Mouse (Mus musculus): ENCODE measurements at regions not wholly inside any gene's neighbourhood (a gene's known extent, or its start where the extent isn't known, plus 50 kb on each side); places are given as distances from the start of the nearest gene placed in this dataset.

- no peak for DNase-seq (ENCODE audit: extremely low read depth, low read depth)
Measured at GRCm38 (mm10) chr9:84178705-84179104, 253.8 kb downstream of the Bckdhb start.

DNA sequence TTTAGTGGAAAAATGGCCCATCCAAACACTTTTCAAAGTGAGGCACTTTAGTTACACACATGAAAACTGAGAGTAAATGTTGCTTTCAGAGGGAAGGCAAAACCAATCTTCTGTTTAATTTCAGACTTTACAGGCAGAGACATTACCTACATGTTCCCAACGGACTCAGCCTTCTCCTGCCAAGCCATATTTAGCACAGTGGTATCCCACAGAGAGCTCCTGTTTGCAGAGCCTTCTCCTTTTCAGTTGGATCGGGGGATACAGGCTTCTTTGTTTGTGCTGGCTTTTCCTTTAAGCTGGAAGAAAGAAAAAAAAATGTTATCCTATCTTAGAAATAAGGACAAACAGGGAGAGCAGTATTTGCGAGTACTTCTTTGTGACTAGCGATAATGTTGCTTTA, 254.3 kb downstream of the Bckdhb start:
- no peak for DNase-seq (ENCODE audit: extremely low read depth, low read depth)

DNA sequence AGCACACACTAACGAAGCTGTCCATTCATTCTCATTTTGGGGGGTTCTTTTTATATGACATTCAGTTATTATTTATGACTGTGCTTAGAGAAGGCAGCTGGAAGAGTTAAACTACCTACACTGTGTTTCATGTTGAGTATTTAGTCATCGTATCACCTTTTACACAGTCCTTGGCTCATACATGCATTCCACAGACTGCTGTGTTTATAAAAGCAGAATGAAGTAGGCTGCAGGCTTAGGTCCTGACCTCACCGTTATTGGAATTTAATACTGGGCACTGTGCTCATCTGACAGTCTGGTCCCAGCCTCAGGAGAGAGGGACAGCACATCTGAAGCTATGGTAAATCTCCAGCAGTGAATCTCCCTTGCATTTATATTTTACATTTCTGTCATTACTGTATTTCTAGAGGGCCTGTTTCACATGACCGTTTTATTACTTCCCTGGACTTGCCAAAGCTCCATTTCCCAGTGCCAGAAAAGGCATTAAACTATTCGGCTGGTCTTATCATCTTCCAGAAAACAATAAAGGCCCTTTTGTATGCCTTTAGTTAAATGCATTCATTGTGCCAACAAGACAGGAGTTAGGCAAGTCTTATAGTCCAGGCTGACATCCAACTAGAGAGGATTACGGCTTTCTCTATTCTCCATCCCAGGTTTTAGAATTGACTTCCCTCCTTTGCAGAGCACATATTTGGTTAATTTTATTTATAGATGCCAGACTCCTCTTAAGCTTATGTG, 258.9 kb downstream of the Bckdhb start:
- no peak for DNase-seq (ENCODE audit: extremely low read depth, low read depth)

- DNase-seq (ENCODE audit: extremely low read depth, low read depth), result no peak
Measured at GRCm38 (mm10) chr9:84187531-84187930, 262.6 kb downstream of the Bckdhb start.

DNA sequence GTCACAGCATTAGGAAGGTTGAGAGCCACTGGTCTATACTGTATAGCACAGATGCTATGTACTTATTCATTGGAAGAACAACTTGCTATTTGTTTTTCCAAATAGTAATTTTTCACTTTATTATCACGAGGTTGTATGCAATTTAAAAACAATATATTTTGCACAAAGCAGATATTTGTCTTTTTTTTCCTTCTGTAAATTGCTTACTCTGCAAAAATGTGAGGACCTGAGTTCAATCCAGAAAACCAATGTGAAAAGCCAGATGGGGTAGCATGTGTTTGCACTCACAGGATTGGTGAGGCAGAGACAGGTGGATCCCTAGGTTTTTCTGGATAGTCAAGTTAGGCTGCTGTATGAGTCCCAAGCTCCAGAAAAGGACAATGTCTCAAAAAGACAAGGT, 268.5 kb downstream of the Bckdhb start:
- no peak for DNase-seq (ENCODE audit: extremely low read depth, low read depth)

- DNase-seq (ENCODE audit: extremely low read depth, low read depth), result no peak
Measured at GRCm38 (mm10) chr9:84194716-84195115, 269.8 kb downstream of the Bckdhb start.

- no peak for DNase-seq (ENCODE audit: extremely low read depth, low read depth)
Measured at GRCm38 (mm10) chr9:84195338-84195737, 270.4 kb downstream of the Bckdhb start.

DNA sequence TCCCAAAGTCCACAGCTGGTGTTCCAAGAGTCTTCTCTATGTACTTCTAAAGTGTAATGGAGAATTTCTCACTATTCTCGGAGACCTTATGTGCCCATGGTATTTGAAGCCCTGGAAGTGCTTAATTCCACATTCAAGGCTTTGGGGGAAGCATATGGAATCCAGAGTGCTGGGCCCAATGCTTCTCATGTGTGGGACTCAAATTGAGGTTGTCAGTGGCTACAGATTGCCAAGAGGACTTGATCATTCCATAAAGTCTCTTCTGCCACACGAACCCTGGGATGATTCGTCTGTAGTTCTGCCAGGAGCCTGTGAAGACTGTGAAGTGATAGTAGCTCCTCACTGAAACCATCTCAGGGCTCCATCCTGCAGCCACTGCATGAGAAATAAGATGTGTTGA, 275.3 kb downstream of the Bckdhb start:
- no peak for DNase-seq (ENCODE audit: extremely low read depth, low read depth)

DNA sequence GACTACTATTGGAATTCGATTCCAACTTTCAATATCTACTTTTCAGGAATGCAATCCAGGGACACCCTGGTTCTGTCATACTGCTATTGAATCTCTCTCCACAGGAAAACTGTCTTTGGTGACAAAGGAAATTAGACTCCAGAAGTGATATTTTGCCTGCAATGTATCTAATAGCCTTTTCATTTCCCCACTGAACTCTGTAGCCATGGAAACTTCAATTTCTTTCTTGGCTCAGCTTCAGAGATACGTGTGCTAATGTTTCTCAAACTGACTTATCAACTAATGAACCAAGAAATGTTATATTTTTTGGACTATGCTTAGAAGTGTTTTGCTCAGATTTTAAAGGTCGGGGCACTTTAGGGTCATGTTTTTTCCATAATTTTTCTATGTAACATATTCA, 279.1 kb downstream of the Bckdhb start:
- DNase-seq (ENCODE audit: extremely low read depth, low read depth), result no peak

- DNase-seq (ENCODE audit: extremely low read depth, low read depth), result no peak
Measured at GRCm38 (mm10) chr9:84240491-84240975, 315.6 kb downstream of the Bckdhb start.

GRCm38 (mm10) chr9:84249765-84250164, 324.8 kb downstream of the Bckdhb start:
- DNase-seq (ENCODE audit: extremely low read depth, low read depth), result no peak

GRCm38 (mm10) chr9:84253022-84253991, 328.4 kb downstream of the Bckdhb start:
- DNase-seq (ENCODE audit: extremely low read depth, low read depth), result no peak

GRCm38 (mm10) chr9:84258488-84258887, 333.5 kb downstream of the Bckdhb start:
- DNase-seq (ENCODE audit: extremely low read depth, low read depth), result no peak

- DNase-seq (ENCODE audit: extremely low read depth, low read depth), result no peak
Measured at GRCm38 (mm10) chr9:84259751-84260150, 334.8 kb downstream of the Bckdhb start.

DNA sequence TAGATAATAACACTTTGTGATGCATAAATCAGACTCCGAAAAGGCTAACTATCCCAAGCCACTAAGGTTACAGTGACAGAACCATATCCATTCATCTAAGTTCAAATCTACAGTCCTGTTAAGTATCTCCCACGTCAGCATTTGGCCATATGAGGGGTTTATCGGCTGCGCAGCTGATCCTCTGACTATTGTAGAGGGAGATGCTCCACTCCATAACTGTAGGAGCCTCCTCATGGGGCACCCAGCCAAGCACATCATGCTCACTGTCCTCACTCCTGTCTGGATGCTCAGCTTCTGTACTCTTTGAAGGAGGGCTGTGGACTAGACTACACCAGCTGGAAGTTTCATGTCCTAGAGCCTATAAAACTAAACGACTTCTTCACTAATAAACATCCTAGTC, 337.2 kb downstream of the Bckdhb start:
- no peak for DNase-seq (ENCODE audit: extremely low read depth, low read depth)

GRCm38 (mm10) chr9:84266974-84267373, 342.0 kb downstream of the Bckdhb start:
- peak; percentile 8 for DNase-seq (ENCODE audit: extremely low read depth, low read depth)

- DNase-seq (ENCODE audit: extremely low read depth, low read depth), result no peak
Measured at GRCm38 (mm10) chr9:84274608-84275007, 349.7 kb downstream of the Bckdhb start.

- no peak for DNase-seq (ENCODE audit: extremely low read depth, low read depth)
Measured at GRCm38 (mm10) chr9:84278295-84278694, 353.4 kb downstream of the Bckdhb start.

GRCm38 (mm10) chr9:84278731-84279130, 353.8 kb downstream of the Bckdhb start:
- no peak for DNase-seq (ENCODE audit: extremely low read depth, low read depth)

GRCm38 (mm10) chr9:84280898-84281297, 356.0 kb downstream of the Bckdhb start:
- no peak for DNase-seq (ENCODE audit: extremely low read depth, low read depth)

DNA sequence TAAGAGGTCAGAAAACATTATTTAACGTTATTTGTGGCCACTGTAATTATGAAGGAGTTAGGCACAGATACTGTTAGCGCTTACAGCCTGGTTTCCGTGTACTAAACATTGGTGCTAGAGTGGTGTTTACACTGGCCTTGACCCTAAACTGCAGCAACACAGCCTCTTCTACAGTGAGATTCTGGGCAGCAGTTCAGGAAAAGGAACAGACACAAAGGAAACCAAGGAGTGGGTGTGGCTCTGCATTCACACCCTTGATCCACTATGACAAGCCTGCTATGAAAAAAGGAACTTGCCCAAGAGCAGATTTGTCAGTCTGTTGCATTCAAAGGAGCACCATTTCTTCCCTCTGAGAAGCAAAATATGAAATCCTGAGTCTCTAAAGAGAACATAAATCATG, 356.7 kb downstream of the Bckdhb start:
- DNase-seq (ENCODE audit: extremely low read depth, low read depth), result no peak

DNA sequence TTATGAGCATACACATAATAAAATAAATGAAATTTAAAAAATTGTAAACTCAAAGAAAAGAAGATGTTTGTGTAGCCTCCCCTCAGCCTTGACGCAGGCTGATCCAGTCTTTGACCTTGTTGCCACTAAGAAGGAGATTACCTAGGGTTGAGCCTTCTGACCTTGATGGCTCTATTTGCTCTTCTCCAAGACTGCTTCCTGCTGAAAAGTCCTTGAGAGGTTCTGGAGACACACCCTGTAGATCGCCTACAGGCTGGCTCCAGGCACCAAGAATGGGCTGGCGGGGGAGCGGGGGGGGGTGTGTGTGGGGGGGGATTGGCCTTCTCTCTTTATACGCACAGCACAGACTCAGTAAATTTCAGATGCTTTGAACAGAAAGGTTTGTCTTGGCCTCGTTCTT, 358.4 kb downstream of the Bckdhb start:
- no peak for DNase-seq (ENCODE audit: extremely low read depth, low read depth)
